Mouse (Mus musculus) bone marrow macrophage, adult 2 months (primary cell): ENCODE measurements around the gene Agap1.

Experiments
- CTCF ChIP-seq: IDR thresholded peaks from 2 replicates; pipeline ENCODE4 v1.5.1; 2012; ENCODE audit warnings: low read depth, mild to moderate bottlenecking, low read length, moderate library complexity
- POLR2A ChIP-seq: IDR thresholded peaks from 2 replicates; pipeline ENCODE4 v1.6.1; 2012; ENCODE audit warnings: mild to moderate bottlenecking, low read depth, low read length, borderline replicate concordance

DNA sequence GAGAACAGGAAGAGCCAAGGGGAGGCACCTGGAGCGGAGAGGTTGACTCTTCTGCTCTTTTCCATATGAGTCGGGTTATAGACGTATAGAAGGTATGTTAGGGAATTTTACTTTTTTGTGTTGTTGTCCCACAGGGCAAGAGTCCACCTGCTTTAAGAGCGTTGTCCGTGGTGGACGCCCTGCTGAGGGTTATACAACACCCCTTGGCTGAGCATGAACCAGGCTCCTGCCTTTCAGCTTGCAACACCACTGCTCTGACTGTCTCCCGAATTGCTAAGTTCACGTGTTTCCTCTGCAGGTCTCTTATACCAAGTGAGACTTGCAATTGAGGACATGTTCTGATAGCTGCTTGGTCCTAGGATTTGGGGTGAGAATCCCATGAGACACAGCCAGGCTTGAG, 358.2 kb downstream of the Agap1 start:
- TF ChIP-seq CTCF (no peak), POLR2A (no peak)
